In the genomic region with DNA sequence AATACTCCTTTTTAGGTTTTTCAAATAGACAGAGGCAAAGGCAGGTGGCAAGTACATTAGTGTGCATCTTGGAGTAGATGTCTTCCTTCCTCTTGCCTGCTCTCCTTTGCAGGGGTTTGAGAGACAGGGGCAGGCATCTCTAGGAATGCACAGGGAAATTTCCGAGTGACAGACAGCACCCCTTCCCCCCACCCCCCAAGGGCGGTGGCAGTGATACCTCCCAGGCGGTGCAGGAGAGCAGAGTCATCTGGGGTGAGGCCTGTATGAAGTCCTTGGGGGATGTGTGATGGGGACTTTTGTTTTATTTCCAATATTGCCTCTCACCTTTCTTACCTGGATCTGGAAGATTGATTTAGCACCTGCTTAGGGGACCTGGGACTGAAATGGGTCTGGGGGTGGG, we compare ENCODE assay signal across 8 mouse cellular contexts. TPM values are rescaled to one million over a fixed set of nuclear protein-coding genes. Genes with fewer than 3 reads are reported as not detected.
DNase-seq lines count a peak whose midpoint lies in the region; ATAC-seq lines count a peak whose summit lies in the region.
"Had no signal": no experiment of that assay in that cellular context is flagged by ENCODE, and none has a peak within 500 bp of the region (broad histone marks: within the 10 kb centered on the region; RNA-seq: fewer than 3 reads in every experiment).

No protein-coding gene starts in this region.

- ATAC-seq in lung, embryonic 16.5 days (ENCODE audit: low read depth), result no peak
- ATAC-seq in intestine, embryonic 15.5 days, result no peak
- ATAC-seq in neural tube, embryonic 15.5 days (ENCODE audit: low FRiP score), result peak; percentile 18

- H3K27ac ChIP-seq in lung, embryonic 16.5 days (ENCODE audit: low read length), result no peak overlapping the region
- peak overlapping the region; percentile 84 for H3K27ac ChIP-seq in forebrain, embryonic 10.5 days
- no peak overlapping the region for H3K27ac ChIP-seq in intestine, embryonic 15.5 days
- H3K27ac ChIP-seq in neural tube, embryonic 15.5 days (replicated peaks), result peak overlapping the region; percentile 91

- no peaks in the 10 kb centered on the region for H3K36me3 ChIP-seq in lung, embryonic 16.5 days (ENCODE audit: control insufficient read depth, insufficient read depth, low read length)
- 0 out of 2 replicates have a peak, but pooled peaks cover 2% of the 10 kb centered on the region for H3K36me3 ChIP-seq in forebrain, embryonic 10.5 days (replicated peaks)
- H3K36me3 ChIP-seq in intestine, embryonic 15.5 days, result no peaks in the 10 kb centered on the region
- peaks cover 3% of the 10 kb centered on the region; the same call in 1 of the 2 replicates for H3K36me3 ChIP-seq in neural tube, embryonic 15.5 days

- no peak for DNase-seq in lung, postnatal 14 days
- no peak for DNase-seq in forebrain, embryonic 10.5 days (ENCODE audit: extremely low spot score, low spot score)
- no peak for DNase-seq in left cerebral cortex, postnatal 14 days (ENCODE audit: low spot score in 2 of 2)
- no peak for DNase-seq in retina, postnatal 1 day

- 3% methylated on average over 3 of the region's 3 CpGs for WGBS in lung, embryonic 16.5 days
- WGBS in forebrain, embryonic 10.5 days, result 8% methylated on average over 3 of the region's 3 CpGs
- WGBS in intestine, embryonic 15.5 days, result 7% methylated on average over 3 of the region's 3 CpGs
- WGBS in neural tube, embryonic 15.5 days, result 3% methylated on average over 3 of the region's 3 CpGs

- H3K27me3 ChIP-seq in lung, embryonic 16.5 days (ENCODE audit: control insufficient read depth, insufficient read depth, low read depth, low read length), result peaks cover 16% of the 10 kb centered on the region
- peaks cover 39% of the 10 kb centered on the region for H3K27me3 ChIP-seq in forebrain, embryonic 10.5 days (ENCODE audit: poor library complexity, severe bottlenecking)
- peaks cover 7% of the 10 kb centered on the region for H3K27me3 ChIP-seq in intestine, embryonic 15.5 days (replicated peaks)
- no peaks in the 10 kb centered on the region for H3K27me3 ChIP-seq in neural tube, embryonic 15.5 days (replicated peaks)

- intact Hi-C loops in left cerebral cortex, postnatal 14 days (cut with DNase I), result loop anchor here (5.0 kb wide), 2 partner anchors 76 to 94 kb away; partner anchors contain the start of gene Kdm3a

- no peaks in the 10 kb centered on the region for H3K9me3 ChIP-seq in lung, embryonic 16.5 days (ENCODE audit: control insufficient read depth, low read length)
- H3K9me3 ChIP-seq in forebrain, embryonic 10.5 days, result no peaks in the 10 kb centered on the region
- H3K9me3 ChIP-seq in intestine, embryonic 15.5 days, result no peaks in the 10 kb centered on the region
- no peaks in the 10 kb centered on the region for H3K9me3 ChIP-seq in neural tube, embryonic 15.5 days (replicated peaks)

- peak overlapping the region; percentile 98 for H3K4me2 ChIP-seq in lung, embryonic 16.5 days (ENCODE audit: low read depth, low read length)
- peak overlapping the region; percentile 88 for H3K4me2 ChIP-seq in intestine, embryonic 15.5 days (replicated peaks)
- peak overlapping the region; percentile 87 for H3K4me2 ChIP-seq in neural tube, embryonic 15.5 days

- H3K4me1 ChIP-seq in lung, embryonic 16.5 days (replicated peaks; ENCODE audit: control insufficient read depth, insufficient read depth, low read length), result peaks cover 5% of the 10 kb centered on the region; the same call in 1 of the 2 replicates
- peaks cover 23% of the 10 kb centered on the region for H3K4me1 ChIP-seq in forebrain, embryonic 10.5 days
- 0 out of 2 replicates have a peak, but pooled peaks cover 11% of the 10 kb centered on the region for H3K4me1 ChIP-seq in intestine, embryonic 15.5 days (replicated peaks)
- H3K4me1 ChIP-seq in neural tube, embryonic 15.5 days, result peaks cover 40% of the 10 kb centered on the region

- H3K9ac ChIP-seq in lung, embryonic 16.5 days (ENCODE audit: low read length), result peak overlapping the region; percentile 73
- H3K9ac ChIP-seq in intestine, embryonic 15.5 days, result peak overlapping the region; percentile 62
- peak overlapping the region; percentile 91 for H3K9ac ChIP-seq in neural tube, embryonic 15.5 days (replicated peaks)

- peak overlapping the region; percentile 66 for H3K4me3 ChIP-seq in lung, embryonic 16.5 days (ENCODE audit: low read length)
- H3K4me3 ChIP-seq in forebrain, embryonic 10.5 days, result peak overlapping the region; percentile 63
- H3K4me3 ChIP-seq in intestine, embryonic 15.5 days (replicated peaks), result peak overlapping the region; percentile 57
- H3K4me3 ChIP-seq in neural tube, embryonic 15.5 days (replicated peaks), result peak overlapping the region; percentile 82

RNA-seq across cellular contexts. Expression of gene Reep1, which starts 1.2 kb away (rescaled TPM):
- polyA plus RNA-seq in lung, embryonic 16.5 days (2015; fragmentation: Nextera tagmentation; extraction: Ambion mirVana), result 16.8 and 17.3 TPM in 2 replicates
- polyA plus RNA-seq in forebrain, embryonic 10.5 days (2016; fragmentation: Nextera tagmentation; extraction: Ambion mirVana), result 21.4 and 21.9 TPM in 2 replicates
- polyA plus RNA-seq in intestine, embryonic 15.5 days (2015; fragmentation: Nextera tagmentation; extraction: Ambion mirVana), result 16.1 and 16.6 TPM in 2 replicates
- 255 and 285 TPM in 2 replicates for polyA plus RNA-seq in neural tube, embryonic 15.5 days (2015; fragmentation: Nextera tagmentation; extraction: Ambion mirVana)
- 100 to 1,000 TPM; 134 TPM for total RNA-seq in left cerebral cortex, postnatal 14 days (2021)
- total RNA-seq: neutrophil, adult 5-6 weeks had no signal

Comparison
In these comparisons a context has a peak if more than half of its experiments do, and no peak if none do; other contexts are left out.
1. H3K27ac ChIP-seq: peak in forebrain, embryonic 10.5 days (single experiment) and neural tube, embryonic 15.5 days (single experiment); none in lung, embryonic 16.5 days (single experiment) and intestine, embryonic 15.5 days (single experiment).
2. RNA of gene Reep1, which starts 1.2 kb away (polyA plus RNA-seq): 255 to 285 TPM in neural tube, embryonic 15.5 days; 21.4 to 21.9 TPM in forebrain, embryonic 10.5 days, 16.8 to 17.3 TPM in lung, embryonic 16.5 days and 16.1 to 16.6 TPM in intestine, embryonic 15.5 days; every median in the first group is over 10 times any median in the second.
3. Peak in every context shown above with its lines, with median percentiles within 50 percentile points of each other: H3K4me2 ChIP-seq, H3K4me3 ChIP-seq and H3K9ac ChIP-seq.